Mouse (Mus musculus): ENCODE results near the gene Ermn.

Ermn gene

DNA sequence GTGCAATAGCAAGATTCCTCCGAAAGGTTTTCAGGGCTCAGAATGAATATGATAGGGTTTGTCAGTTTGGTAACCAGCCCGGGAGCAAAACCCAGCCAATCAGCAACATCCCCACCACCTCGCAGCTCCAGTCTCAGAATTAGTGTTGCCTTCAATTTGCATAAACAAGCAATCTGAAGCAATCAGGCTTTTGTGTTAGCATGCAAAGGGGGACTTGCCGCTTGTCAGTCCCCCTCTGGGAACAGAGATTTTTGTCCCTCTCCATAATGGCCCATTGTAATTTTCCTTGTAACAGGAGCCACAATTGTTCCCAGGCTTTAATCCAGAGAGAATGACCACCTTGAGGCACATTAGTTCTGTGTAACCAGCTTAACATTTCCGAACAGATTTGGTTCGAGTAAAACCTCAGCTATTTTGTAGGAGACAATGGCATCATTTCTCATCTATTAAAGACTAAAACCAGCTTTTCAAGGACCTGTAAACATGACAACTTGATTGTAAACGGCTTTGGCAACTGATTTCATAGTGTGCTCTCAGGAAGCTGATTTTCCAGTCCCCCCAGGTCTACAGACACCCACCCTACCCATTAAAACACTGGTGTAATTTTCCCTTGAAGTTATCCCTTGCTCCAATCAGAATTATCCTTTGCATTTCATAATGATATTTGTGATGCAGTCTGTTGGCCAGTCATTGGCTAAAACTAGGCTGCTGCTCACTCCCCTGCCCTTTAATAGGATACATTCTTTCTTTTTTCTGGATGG, at the start of gene Ermn:
Ermn (minus strand) TSS at position 44 of the 761 bp plus-strand sequence.
- DNase-seq, result no peak

DNA sequence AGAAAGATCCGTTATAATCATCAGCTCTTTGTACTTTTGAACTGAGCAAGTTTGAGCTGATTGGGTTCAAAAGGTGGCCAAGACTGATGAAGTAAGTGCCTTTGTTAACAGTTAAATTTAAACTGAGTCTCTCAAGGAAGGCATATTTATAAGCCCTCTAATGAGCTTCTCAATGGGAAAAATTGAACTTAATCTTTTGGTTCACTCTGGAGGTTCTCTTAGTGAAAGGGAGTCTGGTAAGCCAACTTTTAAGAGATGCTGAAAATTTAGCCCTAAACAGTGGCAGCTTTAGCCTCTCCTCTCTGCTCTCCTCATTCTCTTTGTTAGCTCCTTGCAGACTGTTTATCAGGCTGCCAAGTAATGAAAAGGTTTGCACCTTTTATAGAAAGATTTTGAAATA, 42.2 kb upstream of the Ermn start:
- no peak for DNase-seq

DNA sequence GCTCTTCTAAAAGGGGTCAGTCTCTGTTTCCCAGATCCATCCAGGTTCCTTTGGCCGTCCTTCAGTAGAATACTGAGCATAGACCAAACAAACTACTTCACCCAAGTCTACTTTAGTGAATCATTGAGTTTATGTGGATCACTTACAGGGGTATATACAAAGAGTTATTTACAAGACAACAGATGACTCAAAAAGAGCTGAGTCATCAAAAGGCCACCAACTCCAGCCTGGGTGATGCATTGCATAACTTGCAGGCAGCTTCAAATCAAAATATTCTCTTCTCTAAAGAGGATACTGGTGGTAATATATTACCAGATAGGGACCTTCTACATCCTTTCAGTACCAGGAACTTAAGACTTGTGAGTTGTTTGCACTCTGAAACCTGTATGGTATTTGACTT, 33.8 kb upstream of the Ermn start:
- no peak for DNase-seq

DNA sequence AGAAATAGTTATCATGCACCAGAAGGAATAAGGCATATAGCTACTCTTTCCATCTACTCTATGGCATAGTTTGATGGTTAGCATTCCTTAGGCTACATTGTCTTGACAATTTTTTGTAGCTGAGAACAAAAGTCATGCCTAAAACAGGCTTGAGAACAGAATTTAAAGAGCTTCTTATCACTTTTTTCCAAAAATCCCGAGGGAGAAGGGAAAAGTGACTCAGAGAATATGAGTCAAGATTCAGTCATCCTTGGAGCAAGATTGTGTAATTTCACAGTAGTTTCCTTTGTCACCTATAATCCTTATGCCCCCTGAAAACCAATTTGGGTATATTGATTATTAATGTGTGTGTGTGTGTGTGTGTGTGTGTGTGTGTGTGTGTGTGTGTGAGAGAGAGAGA, 27.2 kb upstream of the Ermn start:
- no peak for DNase-seq

DNA sequence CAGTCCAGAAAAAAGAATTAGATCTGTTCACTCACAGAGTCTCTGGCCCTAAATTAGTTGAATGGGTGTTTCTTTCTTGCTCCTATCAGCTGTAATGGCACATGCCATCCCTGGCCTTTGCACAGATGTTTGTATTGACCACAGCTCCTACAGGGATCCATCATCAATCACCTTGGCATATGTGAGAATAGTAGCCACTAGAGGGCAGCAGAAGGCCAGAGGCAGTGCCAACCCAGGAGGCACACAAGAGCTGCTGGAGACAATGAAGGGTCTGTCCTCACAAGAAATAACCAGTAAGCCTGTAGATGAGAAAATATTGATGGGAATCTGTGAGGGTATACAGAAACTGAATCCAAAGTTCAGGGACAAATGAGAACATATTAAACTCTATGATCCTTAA, 2.7 kb upstream of the Ermn start:
- peak; percentile 64 for DNase-seq

DNA sequence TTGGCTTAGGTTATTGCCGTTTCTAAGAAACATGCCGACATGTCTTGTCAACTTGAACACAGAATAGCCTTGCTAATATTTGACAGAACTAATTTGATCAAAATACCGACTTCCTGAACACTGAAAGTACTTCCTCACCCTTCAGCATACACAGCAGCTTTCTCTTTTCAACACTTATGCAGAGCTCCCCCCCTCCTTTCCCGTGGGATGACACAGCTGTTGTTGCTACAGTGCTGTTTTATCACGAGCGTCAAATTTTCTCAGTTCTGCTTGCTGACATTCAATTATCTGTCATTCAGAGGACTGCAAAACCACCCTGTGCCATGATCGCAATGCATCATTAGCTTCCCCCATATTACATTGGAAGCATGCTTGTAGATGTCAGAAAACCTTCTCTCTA, 10.8 kb downstream of the Ermn start:
- DNase-seq, result peak; percentile 10

DNA sequence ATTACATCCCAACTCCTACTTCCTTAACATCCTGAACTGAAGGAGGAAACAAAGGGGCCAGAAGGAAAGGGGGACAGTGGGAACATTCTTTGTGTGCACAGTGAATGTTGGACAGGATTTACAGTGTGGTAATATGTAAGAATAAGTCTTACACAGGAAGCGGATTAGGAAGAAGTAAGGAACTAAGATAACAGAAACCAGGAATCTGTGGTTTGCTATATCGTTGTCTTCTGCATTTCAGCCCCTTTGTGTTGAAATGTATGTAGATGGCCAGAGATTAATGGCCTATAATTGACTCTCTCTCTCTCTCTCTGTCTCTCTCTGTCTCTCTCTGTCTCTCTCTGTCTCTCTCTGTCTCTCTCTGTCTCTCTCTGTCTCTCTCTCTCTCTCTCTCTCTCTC, 15.7 kb downstream of the Ermn start:
- no peak for DNase-seq

DNA sequence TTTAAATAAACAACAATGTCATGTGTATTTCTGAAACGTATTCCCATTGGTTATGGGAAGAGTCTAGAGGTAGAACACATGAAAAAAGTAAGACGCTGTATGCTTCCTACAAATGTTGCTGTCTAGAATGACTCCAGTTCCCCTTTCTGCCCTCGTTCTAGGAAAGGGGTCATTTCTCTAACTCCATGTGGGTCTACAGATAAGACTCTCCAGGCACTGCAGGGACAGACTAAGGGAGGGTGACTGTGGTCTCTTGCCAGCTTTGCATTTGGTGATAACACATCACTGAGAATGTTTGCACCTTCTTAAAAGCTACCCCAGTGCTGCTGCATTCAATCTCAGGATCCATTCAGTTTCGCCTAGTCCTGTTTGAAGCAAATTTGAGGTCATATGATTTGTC, 17.0 kb downstream of the Ermn start:
- no peak for DNase-seq

DNA sequence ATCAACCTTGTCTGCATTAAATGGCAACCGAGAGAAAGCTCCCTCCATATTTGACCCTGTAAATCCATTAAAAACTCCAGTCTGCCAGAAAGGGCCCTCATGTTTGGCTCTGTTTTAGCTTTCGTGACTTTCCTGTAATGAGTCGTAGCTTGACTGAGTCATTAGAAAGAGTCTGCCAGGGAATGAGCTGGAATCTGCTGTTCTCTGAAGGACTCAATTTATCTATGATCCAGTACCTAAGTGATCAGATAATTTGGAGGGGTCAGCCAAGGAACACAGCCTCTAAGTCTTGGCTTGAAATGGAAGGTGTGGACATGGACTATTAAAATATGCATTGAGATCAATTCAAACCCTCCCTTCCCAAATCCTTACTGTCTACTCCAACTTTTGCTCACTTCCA, 21.2 kb downstream of the Ermn start:
- no peak for DNase-seq

DNA sequence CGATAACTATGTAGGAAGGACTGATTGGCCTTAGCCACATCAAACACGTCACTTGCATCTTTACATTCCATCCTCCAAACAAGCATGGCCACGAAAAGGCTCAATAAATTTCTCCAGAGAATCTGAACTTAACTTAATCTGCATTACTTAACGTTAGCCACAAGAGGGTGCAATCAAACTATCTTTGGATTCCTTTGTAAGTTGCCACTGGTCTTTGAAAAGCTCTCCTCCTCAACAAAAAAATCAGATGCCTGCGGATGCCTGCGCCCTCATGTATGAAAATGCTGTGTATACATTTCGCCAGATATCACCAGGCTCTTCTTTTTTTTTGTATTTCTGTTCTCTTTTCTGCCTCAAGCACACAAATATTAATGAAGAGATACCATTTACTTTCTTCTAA, 23.3 kb downstream of the Ermn start:
- peak; percentile 6 for DNase-seq

DNA sequence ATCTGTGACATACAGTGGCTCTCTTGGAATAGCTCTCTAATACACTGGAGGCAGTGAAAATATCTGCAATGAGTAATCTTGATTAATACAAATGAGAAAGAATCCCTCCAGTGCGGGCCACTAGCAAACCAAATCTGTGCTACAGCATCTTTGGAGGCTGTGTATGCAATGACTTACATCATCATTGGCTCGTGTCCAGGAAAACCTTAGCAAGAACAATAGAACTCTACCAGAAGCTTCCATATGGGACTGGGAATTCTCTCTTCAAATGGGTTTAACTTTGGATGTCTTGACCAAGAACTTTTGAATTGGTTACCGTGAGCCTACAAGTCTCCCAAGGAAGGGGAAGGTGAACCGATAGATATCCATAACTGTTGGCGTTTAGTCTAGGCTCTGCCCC, 25.9 kb downstream of the Ermn start:
- no peak for DNase-seq

DNA sequence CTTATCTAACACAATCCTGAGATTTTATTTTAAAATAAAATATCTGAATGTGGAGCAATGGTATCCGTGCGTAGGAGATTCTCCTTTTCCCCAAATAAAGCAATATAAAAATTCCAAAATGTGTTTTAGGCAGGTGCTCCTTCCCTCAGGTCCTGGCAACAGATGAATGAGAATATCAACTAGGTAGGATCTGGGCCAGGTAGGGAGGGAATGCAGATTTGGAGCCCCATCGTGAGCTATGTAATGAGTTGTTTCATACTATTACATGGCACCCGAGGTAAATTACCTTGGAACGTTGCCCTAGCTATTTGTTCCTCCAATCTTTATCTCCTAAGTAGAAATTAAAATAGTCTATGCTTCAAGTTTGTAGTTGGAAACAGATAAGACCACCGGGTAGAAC, 29.1 kb downstream of the Ermn start:
- no peak for DNase-seq

DNA sequence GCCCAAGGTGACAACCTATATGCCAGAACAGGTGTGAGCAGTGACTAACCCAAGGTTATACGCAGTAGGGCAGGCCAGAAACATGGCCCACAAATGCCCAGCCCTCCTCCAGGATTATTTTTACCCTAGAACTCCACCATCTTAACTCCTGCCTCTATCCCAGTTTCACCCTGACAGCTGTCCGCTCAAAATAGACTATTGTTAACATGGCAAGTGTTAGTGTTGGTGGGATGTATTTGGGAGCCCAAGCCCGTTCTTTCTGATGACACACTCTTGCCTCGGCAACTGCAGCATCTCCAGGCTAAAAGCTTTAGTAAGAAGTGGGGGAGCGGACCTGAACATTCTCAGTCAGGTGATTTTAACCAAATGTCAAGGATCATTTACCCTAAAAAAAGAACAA, 45.6 kb downstream of the Ermn start:
- no peak for DNase-seq

DNA sequence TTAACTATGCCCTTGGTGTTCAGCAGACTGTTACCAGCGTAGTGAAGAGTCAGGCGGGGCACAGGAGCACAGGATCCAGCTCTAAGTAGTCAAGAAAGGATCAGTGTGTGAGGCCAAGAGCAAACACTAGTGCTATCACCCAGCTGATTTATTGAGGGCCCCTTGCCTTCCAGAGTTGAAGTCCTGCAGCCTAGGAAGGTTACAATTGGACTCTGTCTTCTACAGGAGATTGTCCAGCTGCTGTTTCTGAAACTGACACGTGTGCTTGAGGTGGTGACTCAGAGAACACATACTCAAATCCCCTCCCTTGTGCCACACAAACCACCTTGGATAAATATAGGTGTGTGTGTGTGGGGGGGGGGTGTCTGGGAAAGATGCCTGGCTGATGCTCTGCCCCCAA, 51.2 kb downstream of the Ermn start:
- DNase-seq, result no peak

DNA sequence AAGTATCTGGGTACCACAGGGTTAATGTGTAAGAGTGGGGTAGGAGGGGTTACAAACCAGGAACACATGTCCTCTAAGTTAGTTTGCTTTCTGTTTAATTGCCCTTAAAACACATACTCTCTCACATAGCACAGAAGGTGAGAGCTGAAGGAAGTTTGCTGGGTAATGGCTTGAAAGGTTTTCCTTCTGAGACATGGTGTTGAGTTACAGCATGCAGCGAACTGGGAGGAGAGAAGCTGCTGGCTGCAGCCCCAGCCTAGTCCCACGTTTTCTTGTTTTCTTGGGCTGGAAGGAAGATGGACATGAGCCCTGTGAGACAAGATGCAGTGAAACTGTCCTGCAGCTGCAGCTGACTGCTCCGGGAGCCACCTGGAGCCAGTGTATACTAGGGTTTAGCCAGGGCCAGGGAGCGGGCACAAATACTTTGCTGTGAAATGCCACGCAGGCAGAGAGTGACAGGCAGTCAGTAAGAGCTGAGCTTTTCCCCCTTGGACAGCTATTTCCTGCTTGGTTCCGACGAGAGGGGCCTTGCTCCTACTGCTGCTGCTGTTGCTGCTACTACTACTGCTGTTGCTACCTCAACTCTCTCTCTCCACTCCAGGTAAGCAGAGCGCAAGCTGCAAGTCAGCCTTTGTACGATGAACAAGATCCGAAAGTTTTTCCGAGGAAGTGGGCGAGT, 54.8 kb downstream of the Ermn start, which contains the start of gene Galnt5:
Galnt5 (plus strand) TSS at position 133 of the 679 bp plus-strand sequence.
- DNase-seq, result peak; percentile 3

Measured in kidney, postnatal 14 days (tissue).